21 mouse cellular contexts compared by ENCODE assay signal in genomic region chr3:136449364-136449763, GRCm38 (mm10).
A peak's percentile ranks its signal among the peaks of the same experiment; 100 is the strongest.
DNase-seq lines count a peak whose midpoint lies in the region; ATAC-seq and TF ChIP-seq lines count a peak whose summit lies in the region.
"Had no signal": no experiment of that assay in that cellular context is flagged by ENCODE, and none has a peak within 500 bp of the region (broad histone marks: within the 10 kb centered on the region; RNA-seq: fewer than 3 reads in every experiment).

No protein-coding gene starts in this region.

- H3K4me1 ChIP-seq in forebrain, embryonic 14.5 days (ENCODE audit: control insufficient read depth, insufficient read depth, low read length), result no peaks in the 10 kb centered on the region
- no peaks in the 10 kb centered on the region for H3K4me1 ChIP-seq in forebrain, postnatal 0 days (ENCODE audit: insufficient read depth)
- H3K4me1 ChIP-seq in neural tube, embryonic 11.5 days (ENCODE audit: control insufficient read depth, insufficient read depth, low read length), result no peaks in the 10 kb centered on the region
- no peaks in the 10 kb centered on the region for H3K4me1 ChIP-seq in neural tube, embryonic 15.5 days
- no peaks in the 10 kb centered on the region for H3K4me1 ChIP-seq in hindbrain, embryonic 15.5 days (replicated peaks)
- H3K4me1 ChIP-seq in heart, embryonic 11.5 days (ENCODE audit: control insufficient read depth, insufficient read depth, low read length), result no peaks in the 10 kb centered on the region
- H3K4me1 ChIP-seq: intestine, embryonic 15.5 days; limb, embryonic 10.5 days; liver, embryonic 12.5 days; stomach, embryonic 15.5 days had no signal

- no peaks in the 10 kb centered on the region for H3K9me3 ChIP-seq in forebrain, embryonic 14.5 days (replicated peaks; ENCODE audit: control insufficient read depth, low read length)
- no peaks in the 10 kb centered on the region for H3K9me3 ChIP-seq in forebrain, postnatal 0 days (ENCODE audit: low read length)
- H3K9me3 ChIP-seq in neural tube, embryonic 11.5 days (ENCODE audit: control insufficient read depth, low read length), result no peaks in the 10 kb centered on the region
- H3K9me3 ChIP-seq in neural tube, embryonic 15.5 days (replicated peaks), result no peaks in the 10 kb centered on the region
- H3K9me3 ChIP-seq in hindbrain, embryonic 15.5 days, result no peaks in the 10 kb centered on the region
- H3K9me3 ChIP-seq in heart, embryonic 11.5 days (replicated peaks; ENCODE audit: control insufficient read depth, low read length), result no peaks in the 10 kb centered on the region
- H3K9me3 ChIP-seq: intestine, embryonic 15.5 days; limb, embryonic 10.5 days; liver, embryonic 12.5 days; stomach, embryonic 15.5 days had no signal

- no peak overlapping the region; the same call in 1 of the 2 replicates for H3K27ac ChIP-seq in forebrain, embryonic 14.5 days (ENCODE audit: low read depth, low read length)
- H3K27ac ChIP-seq in forebrain, postnatal 0 days (ENCODE audit: low read depth, low read length), result no peak overlapping the region
- H3K27ac ChIP-seq in neural tube, embryonic 11.5 days (ENCODE audit: low read depth, low read length), result no peak overlapping the region
- H3K27ac ChIP-seq in neural tube, embryonic 15.5 days (replicated peaks), result no peak overlapping the region
- H3K27ac ChIP-seq in hindbrain, embryonic 15.5 days (replicated peaks), result no peak overlapping the region
- no peak overlapping the region for H3K27ac ChIP-seq in heart, embryonic 11.5 days (ENCODE audit: low read depth, low read length)
- H3K27ac ChIP-seq: intestine, embryonic 15.5 days; limb, embryonic 10.5 days; liver, embryonic 12.5 days; stomach, embryonic 15.5 days had no signal

- peak; percentile 60 for ATAC-seq in forebrain, embryonic 14.5 days
- ATAC-seq in forebrain, postnatal 0 days, result no peak
- peak; percentile 56; the same call in 1 of the 2 replicates for ATAC-seq in neural tube, embryonic 11.5 days (ENCODE audit: insufficient read depth, low FRiP score, low TSS enrichment)
- no peak for ATAC-seq in neural tube, embryonic 15.5 days (ENCODE audit: low FRiP score)
- ATAC-seq in hindbrain, embryonic 15.5 days (ENCODE audit: low FRiP score, low read depth), result 0 out of 2 replicates have a peak, but pooled peaks have one; percentile 38
- ATAC-seq in heart, embryonic 11.5 days (replicated peaks; ENCODE audit: insufficient number of reproducible peaks, low FRiP score, low TSS enrichment), result no peak
- ATAC-seq: activated CD4-positive, CD25-positive, alpha-beta regulatory T cell, adult 4 months; intestine, embryonic 15.5 days; liver, embryonic 12.5 days; Patski had no signal

- TF ChIP-seq CTCF in forebrain, postnatal 0 days (IDR thresholded peaks at IDR 0.05; ENCODE audit: low read depth), result no peak

- H3K9ac ChIP-seq in forebrain, embryonic 14.5 days (ENCODE audit: low read length), result no peak overlapping the region
- no peak overlapping the region for H3K9ac ChIP-seq in forebrain, postnatal 0 days
- no peak overlapping the region for H3K9ac ChIP-seq in neural tube, embryonic 11.5 days (ENCODE audit: low read length)
- H3K9ac ChIP-seq in neural tube, embryonic 15.5 days (replicated peaks), result no peak overlapping the region
- H3K9ac ChIP-seq in hindbrain, embryonic 15.5 days, result no peak overlapping the region
- H3K9ac ChIP-seq in heart, embryonic 11.5 days (ENCODE audit: low read depth, low read length), result no peak overlapping the region
- H3K9ac ChIP-seq: intestine, embryonic 15.5 days; liver, embryonic 12.5 days; lung, embryonic 14.5 days; stomach, embryonic 15.5 days had no signal

- no peaks in the 10 kb centered on the region for H3K36me3 ChIP-seq in forebrain, embryonic 14.5 days (ENCODE audit: control insufficient read depth, insufficient read depth, low read length)
- H3K36me3 ChIP-seq in forebrain, postnatal 0 days (ENCODE audit: insufficient read depth), result no peaks in the 10 kb centered on the region
- no peaks in the 10 kb centered on the region for H3K36me3 ChIP-seq in neural tube, embryonic 11.5 days (ENCODE audit: control insufficient read depth, insufficient read depth, low read length)
- H3K36me3 ChIP-seq in neural tube, embryonic 15.5 days, result no peaks in the 10 kb centered on the region
- no peaks in the 10 kb centered on the region for H3K36me3 ChIP-seq in hindbrain, embryonic 15.5 days
- H3K36me3 ChIP-seq in heart, embryonic 11.5 days (ENCODE audit: control insufficient read depth, insufficient read depth, low read length), result no peaks in the 10 kb centered on the region
- H3K36me3 ChIP-seq: intestine, embryonic 15.5 days; limb, embryonic 10.5 days; liver, embryonic 12.5 days; stomach, embryonic 15.5 days had no signal

- H3K27me3 ChIP-seq in forebrain, embryonic 14.5 days (replicated peaks; ENCODE audit: control insufficient read depth, insufficient read depth, low read length), result no peaks in the 10 kb centered on the region
- no peaks in the 10 kb centered on the region for H3K27me3 ChIP-seq in forebrain, postnatal 0 days (ENCODE audit: insufficient read depth, low read length)
- no peaks in the 10 kb centered on the region for H3K27me3 ChIP-seq in neural tube, embryonic 11.5 days (ENCODE audit: control insufficient read depth, insufficient read depth, low read length)
- no peaks in the 10 kb centered on the region for H3K27me3 ChIP-seq in neural tube, embryonic 15.5 days (replicated peaks)
- no peaks in the 10 kb centered on the region for H3K27me3 ChIP-seq in hindbrain, embryonic 15.5 days
- H3K27me3 ChIP-seq in heart, embryonic 11.5 days (ENCODE audit: control insufficient read depth, insufficient read depth, low read length), result no peaks in the 10 kb centered on the region
- H3K27me3 ChIP-seq: intestine, embryonic 15.5 days; liver, embryonic 12.5 days; Patski; stomach, embryonic 15.5 days had no signal

- peak; percentile 20 for DNase-seq in forebrain, embryonic 14.5 days (ENCODE audit: low spot score)
- no peak for DNase-seq in forebrain, postnatal 0 days
- DNase-seq in neural tube, embryonic 11.5 days (ENCODE audit: low spot score), result no peak
- peak; percentile 49 for DNase-seq in retina, embryonic 14.5 days (ENCODE audit: low spot score)
- DNase-seq: adrenal gland, postnatal 14 days; cerebellum, adult 8-10 months; gastrocnemius, postnatal 10 days; heart, postnatal 10 days; kidney, postnatal 4 days; lung, embryonic 14.5 days; lung, postnatal 4 days; thymus, postnatal 25 days had no signal

- H3K4me2 ChIP-seq in forebrain, embryonic 14.5 days (ENCODE audit: low read length), result no peak overlapping the region
- H3K4me2 ChIP-seq in forebrain, postnatal 0 days (ENCODE audit: low read depth), result no peak overlapping the region
- H3K4me2 ChIP-seq in neural tube, embryonic 11.5 days (ENCODE audit: low read depth), result no peak overlapping the region
- no peak overlapping the region for H3K4me2 ChIP-seq in neural tube, embryonic 15.5 days
- H3K4me2 ChIP-seq in hindbrain, embryonic 15.5 days, result no peak overlapping the region
- no peak overlapping the region for H3K4me2 ChIP-seq in heart, embryonic 11.5 days
- H3K4me2 ChIP-seq: intestine, embryonic 15.5 days; liver, embryonic 12.5 days; lung, embryonic 14.5 days; stomach, embryonic 15.5 days had no signal

- no peak overlapping the region for H3K4me3 ChIP-seq in forebrain, embryonic 14.5 days (ENCODE audit: low read depth, low read length)
- H3K4me3 ChIP-seq in forebrain, postnatal 0 days (ENCODE audit: low read depth, low read length), result no peak overlapping the region
- no peak overlapping the region for H3K4me3 ChIP-seq in neural tube, embryonic 11.5 days (ENCODE audit: low read depth, low read length)
- H3K4me3 ChIP-seq in neural tube, embryonic 15.5 days (replicated peaks), result no peak overlapping the region
- no peak overlapping the region for H3K4me3 ChIP-seq in hindbrain, embryonic 15.5 days
- H3K4me3 ChIP-seq in heart, embryonic 11.5 days (ENCODE audit: low read depth, low read length), result no peak overlapping the region
- H3K4me3 ChIP-seq: intestine, embryonic 15.5 days; limb, embryonic 10.5 days; liver, embryonic 12.5 days; stomach, embryonic 15.5 days had no signal

- WGBS in forebrain, embryonic 14.5 days, result 66% methylated on average over 4 of the region's 4 CpGs
- 61% methylated on average over 4 of the region's 4 CpGs for WGBS in forebrain, postnatal 0 days
- WGBS in neural tube, embryonic 11.5 days, result 82% methylated on average over 4 of the region's 4 CpGs
- WGBS in neural tube, embryonic 15.5 days, result 58% methylated on average over 4 of the region's 4 CpGs
- WGBS in hindbrain, embryonic 15.5 days, result 45% methylated on average over 4 of the region's 4 CpGs
- WGBS in heart, embryonic 11.5 days (ENCODE audit: insufficient replicate concordance), result 78% methylated on average over 4 of the region's 4 CpGs

Comparison
In these comparisons a context has a peak if more than half of its experiments do, and no peak if none do; other contexts are left out.
1. ATAC-seq: peak in forebrain, embryonic 14.5 days (single experiment), neural tube, embryonic 11.5 days (single experiment) and hindbrain, embryonic 15.5 days (single experiment); none in forebrain, postnatal 0 days (single experiment), neural tube, embryonic 15.5 days (single experiment) and heart, embryonic 11.5 days (single experiment).
2. DNase-seq: peak in forebrain, embryonic 14.5 days (single experiment) and retina, embryonic 14.5 days (single experiment); none in forebrain, postnatal 0 days (single experiment) and neural tube, embryonic 11.5 days (single experiment).